Mouse (Mus musculus): ENCODE data around the gene Myh14. TPM values are rescaled to one million over a fixed set of nuclear protein-coding genes. Genes with fewer than 3 reads are reported as not detected.
A peak's percentile ranks its signal among the peaks of the same experiment; 100 is the strongest.

The Myh14 gene
- polyA plus RNA-seq, 1 experiment from 2014 or later, result 1.6 TPM

DNA sequence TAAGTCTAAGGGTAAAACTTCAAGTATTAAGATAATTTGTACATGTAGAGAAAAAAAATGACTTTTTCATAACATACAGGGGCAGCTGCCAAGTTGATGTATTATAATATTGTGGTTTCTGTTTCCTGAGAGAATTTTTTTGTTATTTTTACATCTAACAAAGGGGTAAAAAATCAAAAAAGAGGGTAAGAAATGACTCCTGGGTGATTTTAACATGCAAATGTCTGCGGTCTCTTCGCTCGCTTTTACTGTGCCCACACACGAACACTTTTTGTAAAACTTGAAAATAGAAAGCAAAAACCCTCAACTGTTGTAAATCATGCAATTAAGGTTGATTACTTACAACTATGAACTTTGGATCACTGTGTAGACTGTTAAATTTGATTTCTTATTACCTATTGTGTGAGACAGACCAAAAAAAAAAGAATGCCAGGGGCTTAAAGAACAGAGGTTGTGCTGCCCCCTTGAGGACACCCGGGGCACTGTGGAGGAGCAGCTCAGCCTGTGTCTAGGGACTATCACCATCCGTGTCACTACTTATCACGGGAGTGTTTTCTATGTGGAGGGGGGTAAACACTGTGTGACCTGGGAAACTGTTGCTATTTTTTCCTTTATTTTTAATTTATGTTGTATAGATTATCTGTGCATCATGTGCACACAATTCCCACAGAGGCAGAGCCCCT lies 23.5 kb downstream of the Myh14 start:
- H3K4me3 ChIP-seq (replicated peaks; ENCODE audit: low read length), result no peak overlapping the region
- no peaks in the 10 kb centered on the region for H3K36me3 ChIP-seq (ENCODE audit: control insufficient read depth, insufficient read depth)
- peaks cover 4% of the 10 kb centered on the region; the same call in 1 of the 2 replicates for H3K27me3 ChIP-seq (replicated peaks; ENCODE audit: control insufficient read depth, insufficient read depth, low read length)
- H3K9me3 ChIP-seq (ENCODE audit: control insufficient read depth, low read length), result no peaks in the 10 kb centered on the region
- peaks cover 7% of the 10 kb centered on the region for H3K4me1 ChIP-seq (replicated peaks; ENCODE audit: control insufficient read depth, insufficient read depth, low read length)
- 48% methylated on average over 7 of the region's 7 CpGs for WGBS
- peak; percentile 72 for ATAC-seq
- no peak overlapping the region for H3K27ac ChIP-seq (ENCODE audit: low read length)
- no peak overlapping the region for H3K4me2 ChIP-seq (ENCODE audit: low read length)
- H3K9ac ChIP-seq (replicated peaks; ENCODE audit: low read depth, low read length), result no peak overlapping the region

DNA sequence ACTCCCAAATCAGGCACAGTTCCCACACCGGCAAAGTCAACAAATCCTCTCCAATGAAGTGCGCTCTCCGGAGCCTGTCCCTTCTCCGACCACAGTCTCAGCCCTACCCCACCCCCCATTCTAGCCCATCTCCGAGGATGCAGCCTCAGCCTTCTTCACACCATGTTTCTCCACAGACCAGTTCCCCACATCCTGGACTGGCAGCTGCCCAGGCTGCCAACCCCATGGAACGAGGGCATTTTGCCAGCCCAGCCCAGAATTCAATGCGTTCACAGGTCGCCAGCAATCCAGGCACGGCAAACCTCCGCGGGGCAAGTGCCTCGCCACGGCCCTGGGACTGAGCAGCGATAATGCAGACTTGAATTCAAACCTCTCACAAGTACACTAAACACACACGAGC lies 24.7 kb downstream of the Myh14 start:
- Histone ChIP-seq H3K27me3 (replicated peaks; ENCODE audit: control insufficient read depth, insufficient read depth, low read length) (peaks cover 9% of the 10 kb centered on the region), H3K27ac (ENCODE audit: low read length) (no peak overlapping the region), H3K9me3 (ENCODE audit: control insufficient read depth, low read length) (no peaks in the 10 kb centered on the region), H3K4me3 (replicated peaks; ENCODE audit: low read length) (peak overlapping the region; percentile 3; the same call in 1 of the 2 replicates), H3K9ac (replicated peaks; ENCODE audit: low read depth, low read length) (peak overlapping the region; percentile 22; the same call in 1 of the 2 replicates), H3K4me2 (ENCODE audit: low read length) (peak overlapping the region; percentile 39), H3K36me3 (ENCODE audit: control insufficient read depth, insufficient read depth) (no peaks in the 10 kb centered on the region), H3K4me1 (replicated peaks; ENCODE audit: control insufficient read depth, insufficient read depth, low read length) (peaks cover 7% of the 10 kb centered on the region)
- WGBS, result 13% methylated on average over 15 of the region's 15 CpGs
- peak; percentile 45; the same call in 1 of the 2 replicates for ATAC-seq

DNA sequence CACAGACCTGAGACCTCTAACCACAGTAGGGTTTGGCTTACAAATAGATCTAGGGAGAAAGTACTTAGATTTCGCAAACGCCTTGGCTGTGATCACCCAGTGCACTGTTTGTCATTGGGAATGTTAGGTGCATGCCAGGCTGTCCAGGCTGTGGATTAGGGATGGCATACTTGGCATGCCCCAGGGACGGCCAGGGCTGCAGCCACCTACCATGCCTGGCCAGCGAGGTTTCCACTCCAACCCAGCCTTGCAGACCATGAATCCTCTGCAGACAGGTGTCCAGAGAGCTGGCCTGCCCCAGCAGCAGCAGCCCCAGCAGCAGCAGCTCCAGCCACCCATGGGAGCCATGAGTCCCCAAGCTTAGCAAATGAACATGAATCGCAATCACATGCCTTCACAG lies 25.4 kb downstream of the Myh14 start:
- WGBS, result 77% methylated on average over 5 of the region's 5 CpGs
- no peak for ATAC-seq
- H3K9ac ChIP-seq (replicated peaks; ENCODE audit: low read depth, low read length), result no peak overlapping the region

DNA sequence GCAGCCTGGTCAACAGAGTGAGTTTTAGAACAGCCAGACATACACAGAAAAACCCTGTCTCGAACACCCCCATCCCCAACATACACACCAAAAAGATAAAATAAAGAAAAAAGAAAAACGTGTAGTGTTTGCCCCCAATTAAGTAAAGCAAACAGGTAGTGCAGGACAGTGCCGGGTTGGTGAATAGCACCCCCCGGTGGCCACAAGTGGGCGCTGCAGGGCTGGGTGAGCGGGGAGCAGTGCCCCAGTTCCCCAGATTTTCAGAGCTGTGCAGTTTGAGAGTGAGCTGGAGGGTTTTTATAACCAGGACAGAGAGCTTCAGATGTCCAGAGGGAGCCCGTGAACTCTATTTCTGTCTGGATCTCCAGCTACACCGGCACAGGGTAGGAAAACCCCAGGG lies 28.8 kb downstream of the Myh14 start:
- H3K27me3 ChIP-seq (replicated peaks; ENCODE audit: control insufficient read depth, insufficient read depth, low read length), result peaks cover 28% of the 10 kb centered on the region
- peaks cover 7% of the 10 kb centered on the region for H3K4me1 ChIP-seq (replicated peaks; ENCODE audit: control insufficient read depth, insufficient read depth, low read length)
- H3K27ac ChIP-seq (ENCODE audit: low read length), result no peak overlapping the region
- H3K9me3 ChIP-seq (ENCODE audit: control insufficient read depth, low read length), result peaks cover 2% of the 10 kb centered on the region; the same call in 1 of the 2 replicates
- H3K4me3 ChIP-seq (replicated peaks; ENCODE audit: low read length), result no peak overlapping the region
- no peaks in the 10 kb centered on the region for H3K36me3 ChIP-seq (ENCODE audit: control insufficient read depth, insufficient read depth)
- H3K9ac ChIP-seq (replicated peaks; ENCODE audit: low read depth, low read length), result no peak overlapping the region
- no peak for ATAC-seq
- no peak overlapping the region for H3K4me2 ChIP-seq (ENCODE audit: low read length)
- 35% methylated on average over 8 of the region's 8 CpGs for WGBS

More for the DNA sequence above, 25.4 kb downstream of the Myh14 start:
- H3K4me1 ChIP-seq (replicated peaks; ENCODE audit: control insufficient read depth, insufficient read depth, low read length), result peaks cover 7% of the 10 kb centered on the region
- H3K9me3 ChIP-seq (ENCODE audit: control insufficient read depth, low read length), result no peaks in the 10 kb centered on the region
- H3K4me2 ChIP-seq (ENCODE audit: low read length), result no peak overlapping the region
- no peak overlapping the region for H3K4me3 ChIP-seq (replicated peaks; ENCODE audit: low read length)
- no peak overlapping the region for H3K27ac ChIP-seq (ENCODE audit: low read length)
- peaks cover 13% of the 10 kb centered on the region for H3K27me3 ChIP-seq (replicated peaks; ENCODE audit: control insufficient read depth, insufficient read depth, low read length)
- H3K36me3 ChIP-seq (ENCODE audit: control insufficient read depth, insufficient read depth), result no peaks in the 10 kb centered on the region

DNA sequence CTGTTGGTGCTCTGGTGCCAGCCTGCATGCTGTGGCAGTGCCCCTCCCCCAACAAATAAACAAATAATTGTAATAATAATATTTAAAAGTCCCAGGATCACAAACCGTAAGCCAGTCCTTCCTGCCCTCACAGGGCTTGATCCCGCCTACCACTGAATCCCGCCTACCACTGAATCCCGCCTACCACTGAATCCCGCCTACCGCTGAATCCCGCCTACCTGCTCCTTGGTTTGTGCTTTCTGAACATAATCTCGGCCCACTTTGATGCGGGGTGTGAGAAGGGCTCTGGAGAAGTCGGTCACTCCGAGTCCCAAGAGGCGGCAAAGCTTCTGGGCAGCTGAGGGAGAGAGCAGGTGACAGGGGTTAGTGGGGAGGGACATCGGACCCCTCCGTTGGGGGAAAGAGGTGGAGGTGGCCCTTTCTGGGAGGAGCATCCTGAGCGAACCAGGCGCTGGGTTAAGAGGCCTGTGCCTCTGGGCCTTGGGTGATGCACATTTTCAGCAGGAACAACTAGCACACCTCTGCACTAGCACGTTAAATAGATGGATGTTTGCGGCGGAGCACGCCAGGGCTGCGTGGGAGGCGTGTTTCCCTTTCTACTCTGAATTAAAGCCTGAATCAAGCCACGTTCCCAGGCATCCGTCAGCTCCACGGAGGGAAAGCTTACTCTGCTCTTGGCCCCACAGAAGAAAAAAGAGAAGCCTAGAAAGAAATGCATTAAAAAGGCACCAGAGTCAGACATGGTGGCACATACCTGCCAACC lies 29.6 kb downstream of the Myh14 start:
- Histone ChIP-seq H3K9me3 (ENCODE audit: control insufficient read depth, low read length) (peaks cover 2% of the 10 kb centered on the region; the same call in 1 of the 2 replicates), H3K27ac (ENCODE audit: low read length) (no peak overlapping the region), H3K36me3 (ENCODE audit: control insufficient read depth, insufficient read depth) (no peaks in the 10 kb centered on the region), H3K4me2 (ENCODE audit: low read length) (peak overlapping the region; percentile 18; the same call in 1 of the 2 replicates), H3K4me1 (replicated peaks; ENCODE audit: control insufficient read depth, insufficient read depth, low read length) (peaks cover 5% of the 10 kb centered on the region), H3K27me3 (replicated peaks; ENCODE audit: control insufficient read depth, insufficient read depth, low read length) (peaks cover 27% of the 10 kb centered on the region), H3K4me3 (replicated peaks; ENCODE audit: low read length) (0 out of 2 replicates have a peak overlapping the region, but pooled peaks have one; percentile 4), H3K9ac (replicated peaks; ENCODE audit: low read depth, low read length) (no peak overlapping the region)
- WGBS, result 17% methylated on average over 25 of the region's 25 CpGs
- ATAC-seq, result no peak

DNA sequence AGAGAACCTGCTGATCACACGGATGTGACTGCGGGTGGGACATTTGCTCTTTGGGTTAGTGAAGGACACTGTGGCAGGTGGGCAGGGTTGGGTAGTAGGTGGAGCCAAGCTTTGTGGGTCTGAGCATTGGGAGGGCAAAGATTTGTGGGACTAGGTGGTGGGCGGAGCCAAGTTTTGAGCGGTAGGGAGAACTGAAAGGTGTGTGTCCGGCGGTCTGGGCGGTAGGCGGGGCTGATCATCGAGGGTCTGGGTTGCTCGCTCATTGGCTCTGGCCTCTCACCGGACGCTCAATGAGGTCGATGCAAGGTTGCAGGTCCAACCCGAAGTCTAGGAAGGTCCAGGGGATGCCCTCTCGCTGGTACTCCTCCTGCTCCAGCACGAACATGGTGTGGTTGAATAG lies 32.0 kb downstream of the Myh14 start:
- H3K27me3 ChIP-seq (replicated peaks; ENCODE audit: control insufficient read depth, insufficient read depth, low read length), result peaks cover 24% of the 10 kb centered on the region
- H3K27ac ChIP-seq (ENCODE audit: low read length), result no peak overlapping the region
- 0 out of 2 replicates have a peak overlapping the region, but pooled peaks have one; percentile 3 for H3K4me2 ChIP-seq (ENCODE audit: low read length)
- H3K9me3 ChIP-seq (ENCODE audit: control insufficient read depth, low read length), result peaks cover 2% of the 10 kb centered on the region; the same call in 1 of the 2 replicates
- no peak for ATAC-seq
- WGBS, result 4% methylated on average over 16 of the region's 16 CpGs
- H3K36me3 ChIP-seq (ENCODE audit: control insufficient read depth, insufficient read depth), result no peaks in the 10 kb centered on the region
- no peaks in the 10 kb centered on the region for H3K4me1 ChIP-seq (replicated peaks; ENCODE audit: control insufficient read depth, insufficient read depth, low read length)
- no peak overlapping the region for H3K4me3 ChIP-seq (replicated peaks; ENCODE audit: low read length)
- H3K9ac ChIP-seq (replicated peaks; ENCODE audit: low read depth, low read length), result no peak overlapping the region

DNA sequence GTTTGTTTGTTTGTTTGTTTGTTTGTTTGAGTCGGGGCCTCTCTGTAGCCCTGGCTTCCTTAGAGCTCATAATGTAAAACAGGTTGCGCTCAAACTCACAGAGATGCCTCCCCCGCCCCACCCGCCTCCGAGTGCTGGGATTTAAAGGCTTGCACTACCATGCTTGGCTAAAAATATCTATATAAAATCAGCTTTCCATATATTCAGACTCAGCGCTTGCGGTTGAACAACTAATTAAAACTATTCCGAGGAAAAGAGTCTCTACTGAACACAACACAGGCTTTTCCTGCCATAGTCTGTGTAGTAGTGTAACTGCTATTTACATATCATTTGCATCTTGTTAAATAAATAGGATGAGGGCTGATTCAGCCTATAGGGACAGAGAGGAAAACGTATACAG lies 34.0 kb downstream of the Myh14 start:
- H3K27me3 ChIP-seq (replicated peaks; ENCODE audit: control insufficient read depth, insufficient read depth, low read length), result peaks cover 20% of the 10 kb centered on the region
- H3K4me2 ChIP-seq (ENCODE audit: low read length), result no peak overlapping the region
- no peak overlapping the region for H3K9ac ChIP-seq (replicated peaks; ENCODE audit: low read depth, low read length)
- ATAC-seq, result no peak
- H3K4me1 ChIP-seq (replicated peaks; ENCODE audit: control insufficient read depth, insufficient read depth, low read length), result no peaks in the 10 kb centered on the region
- H3K9me3 ChIP-seq (ENCODE audit: control insufficient read depth, low read length), result peaks cover 2% of the 10 kb centered on the region; the same call in 1 of the 2 replicates
- H3K36me3 ChIP-seq (ENCODE audit: control insufficient read depth, insufficient read depth), result no peaks in the 10 kb centered on the region
- 80% methylated on average over 9 of the region's 9 CpGs for WGBS
- H3K4me3 ChIP-seq (replicated peaks; ENCODE audit: low read length), result no peak overlapping the region
- H3K27ac ChIP-seq (ENCODE audit: low read length), result no peak overlapping the region

DNA sequence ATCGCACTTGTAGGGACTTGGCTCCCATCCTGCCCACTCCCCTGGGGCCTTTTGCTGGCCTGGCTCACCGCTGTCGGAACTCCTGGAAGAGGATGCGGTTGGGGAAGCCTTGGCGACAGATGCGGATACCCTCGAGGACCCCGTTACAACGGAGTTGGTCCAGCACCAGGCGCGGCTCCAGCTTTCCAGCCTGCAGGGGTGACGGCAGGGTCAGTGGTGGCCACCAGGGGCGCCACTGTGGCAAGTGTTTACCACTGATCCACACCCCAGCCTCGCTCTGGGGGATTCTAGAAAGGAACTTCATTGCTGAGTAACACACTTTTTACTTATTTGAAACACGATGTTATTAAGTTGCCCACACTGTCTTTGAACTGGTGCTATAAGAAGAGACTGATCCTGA lies 37.2 kb downstream of the Myh14 start:
- H3K9ac ChIP-seq (replicated peaks; ENCODE audit: low read depth, low read length), result no peak overlapping the region
- peaks cover 2% of the 10 kb centered on the region; the same call in 1 of the 2 replicates for H3K9me3 ChIP-seq (ENCODE audit: control insufficient read depth, low read length)
- peaks cover 5% of the 10 kb centered on the region; the same call in 1 of the 2 replicates for H3K27me3 ChIP-seq (replicated peaks; ENCODE audit: control insufficient read depth, insufficient read depth, low read length)
- 11% methylated on average over 15 of the region's 15 CpGs for WGBS
- no peaks in the 10 kb centered on the region for H3K4me1 ChIP-seq (replicated peaks; ENCODE audit: control insufficient read depth, insufficient read depth, low read length)
- no peak overlapping the region for H3K4me3 ChIP-seq (replicated peaks; ENCODE audit: low read length)
- no peak for ATAC-seq
- H3K36me3 ChIP-seq (ENCODE audit: control insufficient read depth, insufficient read depth), result no peaks in the 10 kb centered on the region
- no peak overlapping the region for H3K4me2 ChIP-seq (ENCODE audit: low read length)
- no peak overlapping the region for H3K27ac ChIP-seq (ENCODE audit: low read length)

DNA sequence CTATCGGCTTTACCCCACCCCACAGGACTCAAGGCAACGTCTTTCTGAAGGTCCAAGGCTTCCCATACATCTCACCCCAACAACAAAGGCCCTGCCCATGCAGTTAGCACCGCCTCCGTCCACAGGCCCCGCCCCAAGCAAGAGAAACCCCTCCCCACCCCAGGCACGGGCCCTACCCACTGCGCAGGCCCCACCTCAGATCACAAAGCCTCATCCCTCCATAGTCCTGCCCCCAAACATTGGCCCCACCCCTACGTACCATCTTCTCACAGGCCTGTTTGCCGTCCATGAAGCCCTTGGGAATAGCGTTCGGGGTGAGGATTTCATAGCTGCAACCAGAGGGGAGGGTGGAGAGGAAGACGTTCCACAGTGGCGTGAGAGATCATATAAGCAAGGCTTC lies 38.0 kb downstream of the Myh14 start:
- Histone ChIP-seq H3K9me3 (ENCODE audit: control insufficient read depth, low read length) (peaks cover 2% of the 10 kb centered on the region; the same call in 1 of the 2 replicates), H3K27ac (ENCODE audit: low read length) (no peak overlapping the region), H3K4me1 (replicated peaks; ENCODE audit: control insufficient read depth, insufficient read depth, low read length) (no peaks in the 10 kb centered on the region), H3K36me3 (ENCODE audit: control insufficient read depth, insufficient read depth) (no peaks in the 10 kb centered on the region), H3K4me3 (replicated peaks; ENCODE audit: low read length) (no peak overlapping the region), H3K4me2 (ENCODE audit: low read length) (no peak overlapping the region), H3K9ac (replicated peaks; ENCODE audit: low read depth, low read length) (no peak overlapping the region), H3K27me3 (replicated peaks; ENCODE audit: control insufficient read depth, insufficient read depth, low read length) (peaks cover 2% of the 10 kb centered on the region; the same call in 1 of the 2 replicates)
- no peak for ATAC-seq
- WGBS, result 28% methylated on average over 13 of the region's 13 CpGs
